Comparison of ENCODE assay signal across 9 mouse cellular contexts in the genomic region with DNA sequence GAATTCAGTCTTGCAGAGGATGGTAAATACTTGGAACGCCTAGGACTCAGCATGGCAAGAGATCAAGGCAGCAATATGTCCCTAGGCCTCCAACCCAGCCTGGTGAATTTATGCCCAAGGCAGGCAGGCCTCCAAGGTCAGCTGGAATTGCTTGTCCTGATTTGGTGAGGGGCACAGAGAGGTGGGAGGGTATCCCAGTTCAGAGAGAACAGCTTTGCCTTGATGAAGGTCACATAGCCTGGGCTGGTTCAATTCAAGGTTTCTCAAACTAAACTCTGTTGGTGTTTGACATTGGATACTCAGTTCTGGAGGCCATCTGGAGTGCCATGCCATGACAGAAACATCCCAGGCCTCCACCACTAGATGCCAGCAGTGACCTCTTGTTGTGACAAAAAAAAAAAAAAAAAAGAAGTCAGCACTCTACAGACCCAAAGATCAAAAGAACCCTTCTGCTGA. TPM values are rescaled to one million over a fixed set of nuclear protein-coding genes. Genes with fewer than 3 reads are reported as not detected.
DNase-seq lines count a peak whose midpoint lies in the region; ATAC-seq and TF ChIP-seq lines count a peak whose summit lies in the region.
"Had no signal": no experiment of that assay in that cellular context is flagged by ENCODE, and none has a peak within 500 bp of the region (broad histone marks: within the 10 kb centered on the region; RNA-seq: fewer than 3 reads in every experiment).

No protein-coding gene starts in this region.

- H3K27me3 ChIP-seq in liver, postnatal 0 days (ENCODE audit: insufficient read depth, low read length): no peaks in the 10 kb centered on the region
- no peaks in the 10 kb centered on the region for H3K27me3 ChIP-seq in liver, embryonic 12.5 days (replicated peaks)
- H3K27me3 ChIP-seq: limb, embryonic 13.5 days had no signal

- no peak overlapping the region for H3K9ac ChIP-seq in liver, postnatal 0 days (replicated peaks)
- no peak overlapping the region for H3K9ac ChIP-seq in liver, embryonic 12.5 days
- H3K9ac ChIP-seq: limb, embryonic 13.5 days had no signal

- no peak overlapping the region for H3K4me3 ChIP-seq in liver, postnatal 0 days (ENCODE audit: low read depth, low read length)
- no peak overlapping the region for H3K4me3 ChIP-seq in liver, embryonic 12.5 days
- H3K4me3 ChIP-seq: limb, embryonic 13.5 days had no signal

- H3K36me3 ChIP-seq in liver, postnatal 0 days (replicated peaks; ENCODE audit: insufficient read depth, low read length): no peaks in the 10 kb centered on the region
- no peaks in the 10 kb centered on the region for H3K36me3 ChIP-seq in liver, embryonic 12.5 days
- H3K36me3 ChIP-seq: limb, embryonic 13.5 days had no signal

- intact Hi-C loops in left cerebral cortex, postnatal 25 days (cut with DNase I): no loop called here

- peak; percentile 45 for TF ChIP-seq CTCF in liver, postnatal 0 days (IDR thresholded peaks at IDR 0.05; ENCODE audit: low read depth)

- no peaks in the 10 kb centered on the region for H3K9me3 ChIP-seq in liver, postnatal 0 days (ENCODE audit: low read length)
- H3K9me3 ChIP-seq in liver, embryonic 12.5 days (replicated peaks): no peaks in the 10 kb centered on the region
- H3K9me3 ChIP-seq: limb, embryonic 13.5 days had no signal

- DNase-seq in liver, postnatal 0 days: no peak
- peak; percentile 76 to 90 for DNase-seq in adrenal gland, adult (ENCODE audit: inconsistent age in 2 of 2, low spot score in 1 of 2)
- DNase-seq in embryo, embryonic 11 days: peak; percentile 21
- peak; percentile 12 to 40 for DNase-seq in lung, adult 18-20 months
- DNase-seq in right cerebral cortex, postnatal 10 days (ENCODE audit: low spot score in 2 of 2): no peak
- no peak for DNase-seq in left cerebral cortex, postnatal 25 days (ENCODE audit: low spot score in 2 of 2)
- no peak for DNase-seq in left cerebral cortex, adult 11 months (ENCODE audit: low spot score)

- TF ChIP-seq EP300 in liver, postnatal 0 days (IDR thresholded peaks at IDR 0.05; ENCODE audit: low read depth): no peak

- WGBS in liver, postnatal 0 days (ENCODE audit: insufficient replicate concordance): 50% methylated on average over 1 of the region's 1 CpGs
- 38% methylated on average over 1 of the region's 1 CpGs for WGBS in liver, embryonic 12.5 days (ENCODE audit: insufficient replicate concordance)

- H3K4me1 ChIP-seq in liver, postnatal 0 days (ENCODE audit: insufficient read depth): no peaks in the 10 kb centered on the region
- no peaks in the 10 kb centered on the region for H3K4me1 ChIP-seq in liver, embryonic 12.5 days
- H3K4me1 ChIP-seq: limb, embryonic 13.5 days had no signal

- H3K4me2 ChIP-seq in liver, postnatal 0 days (ENCODE audit: low read depth, low read length): no peak overlapping the region
- no peak overlapping the region for H3K4me2 ChIP-seq in liver, embryonic 12.5 days
- H3K4me2 ChIP-seq: limb, embryonic 13.5 days had no signal

- no peak for ATAC-seq in liver, postnatal 0 days
- no peak for ATAC-seq in liver, embryonic 12.5 days

- H3K27ac ChIP-seq in liver, postnatal 0 days (ENCODE audit: low read depth): no peak overlapping the region
- no peak overlapping the region for H3K27ac ChIP-seq in liver, embryonic 12.5 days
- H3K27ac ChIP-seq: limb, embryonic 13.5 days had no signal

RNA-seq across cellular contexts. Expression of a gene that starts 48.3 kb away (rescaled TPM):
- polyA plus RNA-seq in liver, postnatal 0 days (2015; fragmentation: Nextera tagmentation; extraction: Ambion mirVana): 0.07 and 0.25 TPM in 2 replicates
- 0.06 and 0.22 TPM in 2 replicates for polyA plus RNA-seq in liver, embryonic 12.5 days (2016; fragmentation: Nextera tagmentation; extraction: Ambion mirVana)
- total RNA-seq in left cerebral cortex, postnatal 25 days (2021): under 1 TPM in 1 of 2 experiments, not detected in 1; 0.16 TPM

Comparison
In these comparisons a context has a peak if more than half of its experiments do, and no peak if none do; other contexts are left out.
1. DNase-seq: peak in adrenal gland, adult (2 of 2), embryo, embryonic 11 days (single experiment) and lung, adult 18-20 months (2 of 2); none in liver, postnatal 0 days (single experiment), right cerebral cortex, postnatal 10 days (0 of 2), left cerebral cortex, postnatal 25 days (0 of 2) and left cerebral cortex, adult 11 months (single experiment).